Mouse (Mus musculus): ENCODE measurements around the gene Mast3. TPM values are rescaled to one million over a fixed set of nuclear protein-coding genes. Genes with fewer than 3 reads are reported as not detected.

Gene Mast3
- polyA plus RNA-seq, 1 experiment from 2014 or later = 9.4 TPM

- H3K9me3 ChIP-seq (ENCODE audit: control insufficient read depth, low read length) = no peaks in the 10 kb centered on the region
- WGBS = 69% methylated on average over 19 of the region's 19 CpGs
- no peak overlapping the region for H3K27ac ChIP-seq (replicated peaks in 1 of 2; ENCODE audit: control insufficient read depth in 1 of 2, insufficient read depth in 1 of 2, low read depth in 2 of 2, low read length in 2 of 2)
- no peak overlapping the region for H3K4me3 ChIP-seq (ENCODE audit: control insufficient read depth in 1 of 2, insufficient read depth in 1 of 2, low read depth in 1 of 2, low read length in 2 of 2)
- ATAC-seq (ENCODE audit: insufficient number of reproducible peaks, insufficient read depth, low FRiP score, low read depth) = no peak
- peaks cover 14 to 19% of the 10 kb centered on the region in 2 experiments for H3K4me1 ChIP-seq (ENCODE audit: control insufficient read depth in 2 of 2, insufficient read depth in 2 of 2, low read length in 2 of 2)
- H3K4me2 ChIP-seq (ENCODE audit: low read length) = no peak overlapping the region
- H3K9ac ChIP-seq (ENCODE audit: low read length) = no peak overlapping the region
- H3K36me3 ChIP-seq (ENCODE audit: control insufficient read depth, insufficient read depth, low read length) = no peaks in the 10 kb centered on the region
- peaks cover 64% of the 10 kb centered on the region for H3K27me3 ChIP-seq (ENCODE audit: control insufficient read depth, insufficient read depth, low read length)
Measured at GRCm38 (mm10) chr8:70749097-70749674, 55.7 kb downstream of the Mast3 start.

GRCm38 (mm10) chr8:70748246-70749096 is 56.4 kb downstream of the Mast3 start:
- ATAC-seq (ENCODE audit: insufficient number of reproducible peaks, insufficient read depth, low FRiP score, low read depth) = no peak

GRCm38 (mm10) chr8:70747211-70747890 is 57.5 kb downstream of the Mast3 start:
- Histone ChIP-seq H3K27me3 (ENCODE audit: control insufficient read depth, insufficient read depth, low read length) (peaks cover 82% of the 10 kb centered on the region), H3K9me3 (ENCODE audit: control insufficient read depth, low read length) (no peaks in the 10 kb centered on the region), H3K4me1 (ENCODE audit: control insufficient read depth in 2 of 2, insufficient read depth in 2 of 2, low read length in 2 of 2) (peaks cover 6 to 18% of the 10 kb centered on the region in 2 experiments; a peak in 3 of 4 replicates), H3K4me3 (ENCODE audit: control insufficient read depth in 1 of 2, insufficient read depth in 1 of 2, low read depth in 1 of 2, low read length in 2 of 2) (no peak overlapping the region), H3K4me2 (ENCODE audit: low read length) (no peak overlapping the region), H3K36me3 (ENCODE audit: control insufficient read depth, insufficient read depth, low read length) (no peaks in the 10 kb centered on the region), H3K27ac (replicated peaks in 1 of 2; ENCODE audit: control insufficient read depth in 1 of 2, insufficient read depth in 1 of 2, low read depth in 2 of 2, low read length in 2 of 2) (no peak overlapping the region), H3K9ac (ENCODE audit: low read length) (no peak overlapping the region)
- no peak for ATAC-seq (ENCODE audit: insufficient number of reproducible peaks, insufficient read depth, low FRiP score, low read depth)
- 78% methylated on average over 18 of the region's 18 CpGs for WGBS

More at GRCm38 (mm10) chr8:70748246-70749096, 56.4 kb downstream of the Mast3 start:
- Histone ChIP-seq H3K27me3 (ENCODE audit: control insufficient read depth, insufficient read depth, low read length) (peaks cover 71% of the 10 kb centered on the region), H3K4me3 (ENCODE audit: control insufficient read depth in 1 of 2, insufficient read depth in 1 of 2, low read depth in 1 of 2, low read length in 2 of 2) (no peak overlapping the region), H3K4me2 (ENCODE audit: low read length) (no peak overlapping the region), H3K27ac (replicated peaks in 1 of 2; ENCODE audit: control insufficient read depth in 1 of 2, insufficient read depth in 1 of 2, low read depth in 2 of 2, low read length in 2 of 2) (no peak overlapping the region), H3K4me1 (ENCODE audit: control insufficient read depth in 2 of 2, insufficient read depth in 2 of 2, low read length in 2 of 2) (peaks cover 10 to 17% of the 10 kb centered on the region in 2 experiments), H3K36me3 (ENCODE audit: control insufficient read depth, insufficient read depth, low read length) (no peaks in the 10 kb centered on the region), H3K9me3 (ENCODE audit: control insufficient read depth, low read length) (no peaks in the 10 kb centered on the region), H3K9ac (ENCODE audit: low read length) (no peak overlapping the region)
- 78% methylated on average over 23 of the region's 23 CpGs for WGBS

- WGBS = 54% methylated on average over 9 of the region's 9 CpGs
- peaks cover 86% of the 10 kb centered on the region for H3K27me3 ChIP-seq (ENCODE audit: control insufficient read depth, insufficient read depth, low read length)
- no peak overlapping the region for H3K9ac ChIP-seq (ENCODE audit: low read length)
- no peaks in the 10 kb centered on the region for H3K36me3 ChIP-seq (ENCODE audit: control insufficient read depth, insufficient read depth, low read length)
- H3K9me3 ChIP-seq (ENCODE audit: control insufficient read depth, low read length) = no peaks in the 10 kb centered on the region
- ATAC-seq (ENCODE audit: insufficient number of reproducible peaks, insufficient read depth, low FRiP score, low read depth) = no peak
- H3K4me3 ChIP-seq (ENCODE audit: control insufficient read depth in 1 of 2, insufficient read depth in 1 of 2, low read depth in 1 of 2, low read length in 2 of 2) = no peak overlapping the region
- H3K4me1 ChIP-seq (ENCODE audit: control insufficient read depth in 2 of 2, insufficient read depth in 2 of 2, low read length in 2 of 2) = peaks cover 12 to 25% of the 10 kb centered on the region in 2 experiments; a peak in 3 of 4 replicates
- no peak overlapping the region for H3K27ac ChIP-seq (replicated peaks in 1 of 2; ENCODE audit: control insufficient read depth in 1 of 2, insufficient read depth in 1 of 2, low read depth in 2 of 2, low read length in 2 of 2)
- H3K4me2 ChIP-seq (ENCODE audit: low read length) = no peak overlapping the region
Measured at GRCm38 (mm10) chr8:70746676-70747075, 58.2 kb downstream of the Mast3 start.

- H3K9ac ChIP-seq (ENCODE audit: low read length) = no peak overlapping the region
- 61% methylated on average over 19 of the region's 19 CpGs for WGBS
- H3K36me3 ChIP-seq (ENCODE audit: control insufficient read depth, insufficient read depth, low read length) = no peaks in the 10 kb centered on the region
- no peaks in the 10 kb centered on the region for H3K9me3 ChIP-seq (ENCODE audit: control insufficient read depth, low read length)
- no peak overlapping the region for H3K4me3 ChIP-seq (ENCODE audit: control insufficient read depth in 1 of 2, insufficient read depth in 1 of 2, low read depth in 1 of 2, low read length in 2 of 2)
- no peak overlapping the region for H3K27ac ChIP-seq (replicated peaks in 1 of 2; ENCODE audit: control insufficient read depth in 1 of 2, insufficient read depth in 1 of 2, low read depth in 2 of 2, low read length in 2 of 2)
- H3K4me2 ChIP-seq (ENCODE audit: low read length) = no peak overlapping the region
- peaks cover 14 to 31% of the 10 kb centered on the region in 2 experiments; a peak in 3 of 4 replicates for H3K4me1 ChIP-seq (ENCODE audit: control insufficient read depth in 2 of 2, insufficient read depth in 2 of 2, low read length in 2 of 2)
- no peak for ATAC-seq (ENCODE audit: insufficient number of reproducible peaks, insufficient read depth, low FRiP score, low read depth)
- H3K27me3 ChIP-seq (ENCODE audit: control insufficient read depth, insufficient read depth, low read length) = peaks cover 86% of the 10 kb centered on the region
Measured at GRCm38 (mm10) chr8:70745691-70746220, 59.1 kb downstream of the Mast3 start.

- 49% methylated on average over 11 of the region's 11 CpGs for WGBS
- no peak overlapping the region for H3K9ac ChIP-seq (ENCODE audit: low read length)
- H3K27ac ChIP-seq (replicated peaks in 1 of 2; ENCODE audit: control insufficient read depth in 1 of 2, insufficient read depth in 1 of 2, low read depth in 2 of 2, low read length in 2 of 2) = no peak overlapping the region
- H3K4me2 ChIP-seq (ENCODE audit: low read length) = no peak overlapping the region
- H3K9me3 ChIP-seq (ENCODE audit: control insufficient read depth, low read length) = no peaks in the 10 kb centered on the region
- peak overlapping the region in 1 of 2 experiments; percentile 23; a peak in 1 of 4 replicates for H3K4me3 ChIP-seq (ENCODE audit: control insufficient read depth in 1 of 2, insufficient read depth in 1 of 2, low read depth in 1 of 2, low read length in 2 of 2)
- H3K4me1 ChIP-seq (ENCODE audit: control insufficient read depth in 2 of 2, insufficient read depth in 2 of 2, low read length in 2 of 2) = peaks cover 14 to 31% of the 10 kb centered on the region in 2 experiments; a peak in 3 of 4 replicates
- no peaks in the 10 kb centered on the region for H3K36me3 ChIP-seq (ENCODE audit: control insufficient read depth, insufficient read depth, low read length)
- H3K27me3 ChIP-seq (ENCODE audit: control insufficient read depth, insufficient read depth, low read length) = peaks cover 81% of the 10 kb centered on the region
- ATAC-seq (ENCODE audit: insufficient number of reproducible peaks, insufficient read depth, low FRiP score, low read depth) = no peak
Measured at GRCm38 (mm10) chr8:70744806-70745205, 60.0 kb downstream of the Mast3 start.
